Mouse (Mus musculus) megakaryocyte-erythroid progenitor cell, adult 5 weeks (primary cell): ENCODE results near the gene Cmah. TPM values are rescaled to one million over a fixed set of nuclear protein-coding genes. Genes with fewer than 3 reads are reported as not detected.

Experiments
- polyA plus RNA-seq: library from polyadenylated mRNA; stranded (reverse); fragments of >175 nt; gene quantifications from 2 replicates; pipeline ENCODE4 v1.2.3, GENCODE M21; 2012

Gene Cmah
- polyA plus RNA-seq = 0.13 and 0.20 TPM in 2 replicates

DNA sequence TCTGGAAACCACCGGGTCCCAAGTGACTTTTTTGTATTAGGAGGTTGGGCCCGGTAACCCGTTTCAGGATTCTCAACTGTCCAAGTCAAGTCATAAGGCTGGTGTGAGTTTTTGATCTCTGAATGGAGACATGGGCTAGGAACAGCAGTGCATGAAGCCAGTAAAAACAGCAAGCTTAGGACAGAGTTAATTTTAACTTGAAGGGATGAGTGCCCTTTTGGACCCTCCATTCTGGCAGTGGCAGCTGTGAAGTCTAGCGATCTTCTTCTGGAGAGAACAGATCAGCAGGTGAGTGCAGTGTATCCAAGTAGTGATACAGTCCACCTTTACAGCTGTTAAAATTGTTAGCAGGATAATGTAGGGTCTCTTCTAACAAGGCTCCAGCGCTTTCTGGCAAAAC is at the start of gene Cmah:
Cmah (plus strand) TSS at position 204 of the 400 bp plus-strand sequence.

DNA sequence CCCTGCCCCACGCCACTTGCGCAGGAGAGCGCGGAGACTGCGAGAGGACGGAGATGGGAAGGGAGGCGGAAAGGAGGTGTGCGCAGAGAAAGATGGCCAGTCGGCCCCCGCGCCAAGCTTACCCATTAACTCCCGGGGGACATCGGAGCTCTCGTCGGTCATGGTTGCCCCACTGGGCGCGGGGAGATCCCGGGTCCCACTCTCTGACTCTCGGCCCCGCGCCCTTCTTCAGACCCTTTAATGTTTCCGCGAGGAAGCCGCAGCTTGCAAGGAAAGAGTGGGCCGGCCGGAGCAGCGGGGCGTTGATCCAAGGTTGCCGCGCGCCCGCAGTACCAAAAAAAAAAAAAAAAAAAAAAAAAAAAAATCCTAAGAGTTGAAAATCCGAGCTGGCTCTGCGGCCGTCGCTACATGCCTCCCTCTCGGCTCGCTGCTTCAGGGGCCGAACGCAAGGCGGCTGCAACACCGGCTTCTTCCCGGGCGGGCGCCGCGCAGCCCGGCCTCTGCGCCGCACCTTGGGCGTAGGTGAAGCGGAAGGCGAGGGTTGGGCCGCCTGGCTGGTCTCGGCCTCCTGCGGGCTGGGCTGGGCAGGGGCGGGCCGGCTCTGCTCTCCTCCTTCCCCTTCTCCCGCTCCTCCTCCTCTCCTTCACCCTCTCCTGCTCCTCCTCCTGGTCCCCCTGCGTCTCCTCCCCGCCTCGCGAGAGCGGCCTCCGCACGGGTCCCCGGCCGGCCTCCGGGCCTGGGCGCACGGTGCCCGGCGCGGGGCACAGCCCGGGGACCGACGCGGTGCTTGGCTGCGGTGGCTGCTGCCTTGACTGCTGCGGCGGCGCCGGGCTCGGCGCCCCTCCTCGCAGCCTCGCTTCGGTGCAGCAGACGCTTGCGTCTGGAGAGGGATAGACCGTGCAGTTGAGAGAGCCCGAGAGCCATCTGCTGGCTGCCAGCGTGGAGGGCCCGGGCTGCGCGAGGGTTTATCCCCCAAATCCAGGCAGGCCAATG is 46.5 kb upstream of the Cmah start, which contains the start of gene Carmil1:
Carmil1 (minus strand) TSS at position 357 of the 993 bp plus-strand sequence.

Other genes starting within 250 kb of the Cmah start
- gene Carmil1, start 46.6 kb upstream of the Cmah start, polyA plus RNA-seq = 1.4 TPM in 2 replicates